Mouse (Mus musculus) heart, postnatal 4 days (tissue): ENCODE measurements around the gene Mapk8ip1. TPM values are rescaled to one million over a fixed set of nuclear protein-coding genes. Genes with fewer than 3 reads are reported as not detected.

Source experiments
- DNase-seq: peaks from one replicate; pipeline ENCODE4 v3.0.0; 2021
- total RNA-seq, 2 experiments: library from RNA; stranded (reverse); gene quantifications; 2 replicates each; pipeline ENCODE4 v1.2.3; 2021

Gene Mapk8ip1
- total RNA-seq, 2 experiments from 2014 or later, result 7.9 to 8.1 TPM

GRCm38 (mm10) chr2:92372767-92373436 is 28.2 kb downstream of the Mapk8ip1 start:
- no peak for DNase-seq

GRCm38 (mm10) chr2:92371971-92372690 is 28.9 kb downstream of the Mapk8ip1 start:
- DNase-seq, result no peak

- DNase-seq, result peak; percentile 43
These were observed 29.9 kb downstream of the Mapk8ip1 start for GRCm38 (mm10) chr2:92370821-92371805.

DNA sequence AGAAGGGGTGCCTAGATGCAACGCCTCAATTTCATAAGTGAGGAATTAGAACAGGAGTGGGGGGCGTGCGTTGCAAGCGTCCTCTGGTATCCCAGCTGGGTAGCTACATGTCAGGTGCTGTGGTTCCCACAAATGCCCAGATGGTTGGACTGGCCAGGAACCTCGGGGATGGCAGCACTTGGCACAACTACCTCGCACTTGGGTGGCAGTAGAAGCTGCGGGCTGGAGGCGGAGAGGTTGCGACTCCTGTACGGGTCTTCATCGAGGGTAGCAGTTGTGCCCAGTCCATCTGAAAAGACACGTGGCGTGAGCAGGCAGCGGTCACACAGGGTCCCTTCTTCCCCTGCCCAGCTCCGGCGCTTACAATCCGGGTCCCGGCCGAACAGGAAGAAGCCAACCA is 30.7 kb downstream of the Mapk8ip1 start:
- no peak for DNase-seq

DNA sequence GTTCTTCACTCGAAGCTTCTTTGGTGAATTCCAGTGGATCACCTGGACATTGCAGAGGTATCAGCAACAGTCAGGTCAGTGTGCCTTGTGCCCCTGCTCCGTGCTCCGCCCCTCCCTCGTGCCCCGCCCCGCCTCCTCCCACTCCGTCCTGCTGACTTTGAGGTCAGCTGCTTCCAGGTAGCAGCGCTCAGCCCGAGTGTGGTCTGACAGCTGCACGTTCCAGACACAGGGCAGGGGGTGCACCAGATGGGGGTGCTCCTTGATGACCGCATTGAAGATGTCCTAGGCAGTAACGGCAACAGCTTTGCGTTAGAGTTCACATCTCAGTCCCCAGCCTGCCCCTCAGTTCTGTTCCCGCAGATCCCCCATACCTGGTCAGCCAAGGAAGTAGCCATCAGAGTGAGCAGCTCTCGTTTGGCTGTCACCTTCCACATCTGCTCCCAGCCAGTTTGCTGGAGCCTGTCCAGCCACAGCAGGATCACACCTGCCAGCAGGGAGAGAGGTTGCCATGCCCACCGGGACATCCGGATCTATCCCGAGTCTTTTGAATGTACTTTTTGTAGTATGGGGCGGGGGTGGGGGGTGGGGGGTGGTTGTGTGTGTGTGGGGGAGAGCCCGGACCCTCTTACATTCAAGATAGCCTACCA is 33.6 kb downstream of the Mapk8ip1 start:
- DNase-seq, result no peak

DNA sequence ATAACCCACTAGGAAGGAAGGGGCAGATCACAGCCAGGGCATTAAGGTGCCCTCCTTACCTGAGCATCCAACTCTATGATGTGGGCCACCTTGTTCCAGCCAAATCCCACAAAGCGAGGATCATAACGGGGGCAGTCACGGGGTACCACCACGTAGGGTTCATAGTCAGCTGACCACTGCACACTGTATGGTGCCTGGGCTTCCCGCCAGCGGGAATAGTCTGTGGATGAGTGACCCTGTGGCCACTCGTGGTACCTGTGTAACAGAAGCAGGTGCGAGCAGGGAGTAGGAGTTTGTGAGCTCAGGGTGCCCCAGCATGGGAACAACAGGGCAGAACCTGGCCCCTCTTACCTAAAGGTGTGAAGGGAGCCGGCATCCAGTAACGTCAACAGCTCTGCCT is 35.5 kb downstream of the Mapk8ip1 start:
- no peak for DNase-seq

- no peak for DNase-seq
These were observed 37.0 kb downstream of the Mapk8ip1 start for GRCm38 (mm10) chr2:92364086-92364485.

GRCm38 (mm10) chr2:92362571-92363228 is 38.4 kb downstream of the Mapk8ip1 start:
- DNase-seq, result no peak

DNA sequence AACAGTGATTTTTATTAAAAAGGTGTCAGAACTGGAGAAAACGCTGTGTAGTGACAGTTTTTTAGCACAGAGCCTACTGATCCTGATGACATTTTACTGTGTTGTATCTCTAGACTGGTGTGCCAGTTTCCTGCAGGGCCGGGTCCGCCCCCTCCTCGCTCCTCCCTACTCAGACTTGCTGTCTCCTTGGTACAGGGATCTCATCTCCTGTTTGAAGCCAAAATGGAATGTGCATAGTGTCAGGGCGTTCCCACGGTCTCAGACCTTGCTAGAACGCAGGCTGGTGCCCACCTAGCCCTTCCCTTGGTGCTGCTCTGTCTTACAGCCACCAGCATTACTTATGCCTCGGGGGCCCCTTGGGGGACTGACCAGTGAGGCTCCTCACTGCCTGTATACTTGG is 39.3 kb downstream of the Mapk8ip1 start:
- no peak for DNase-seq

DNA sequence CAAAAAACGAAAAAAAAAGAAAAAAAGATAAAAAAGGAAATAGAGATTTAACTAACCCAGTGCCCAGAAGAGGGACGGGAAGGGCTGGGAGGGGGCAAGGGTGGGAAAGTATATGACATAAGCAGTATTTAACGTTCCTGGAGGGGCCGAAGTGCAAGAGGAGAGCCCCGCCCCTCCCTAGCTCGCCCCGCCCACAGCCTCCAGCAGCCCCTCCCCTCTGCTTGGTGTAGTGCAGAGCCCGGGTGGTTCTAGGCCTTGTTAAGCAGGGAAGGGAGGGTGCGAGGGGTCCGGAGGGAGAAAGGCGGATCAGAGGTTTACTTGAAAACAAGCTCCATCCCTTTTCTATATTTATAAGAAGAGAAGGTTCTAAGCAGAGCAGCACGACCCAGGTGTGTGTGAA is 40.2 kb downstream of the Mapk8ip1 start:
- no peak for DNase-seq

DNA sequence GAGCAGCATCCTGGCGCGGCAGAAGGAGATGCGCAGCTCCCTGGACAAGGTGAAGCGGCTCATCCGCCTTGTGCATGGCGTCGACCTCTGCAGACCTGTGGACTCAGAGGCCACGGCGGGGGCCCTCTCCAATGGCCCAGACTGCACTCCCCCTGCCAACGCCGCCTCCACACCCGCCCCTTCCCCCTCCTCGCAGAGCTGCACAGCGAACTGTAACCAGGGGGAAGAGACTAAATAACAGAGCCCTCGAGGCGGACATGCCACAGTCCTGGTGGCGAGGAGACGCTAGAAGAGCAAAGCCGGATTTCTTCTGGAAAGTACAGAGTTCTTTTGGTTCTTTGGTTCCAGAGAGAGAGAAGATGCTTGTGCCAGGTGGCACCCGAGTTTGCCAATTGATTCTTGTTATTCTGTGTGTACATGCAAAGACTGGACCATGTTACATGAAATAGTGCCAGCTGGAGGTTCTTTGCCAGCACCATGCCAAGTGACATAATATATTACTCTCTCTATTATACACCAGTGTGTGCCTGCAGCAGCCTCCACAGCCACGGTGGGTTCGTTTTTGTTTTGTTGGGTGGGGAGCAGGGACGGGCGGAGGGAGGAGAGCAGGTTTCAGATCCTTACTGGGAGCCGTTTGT is 40.8 kb downstream of the Mapk8ip1 start:
- no peak for DNase-seq

GRCm38 (mm10) chr2:92359301-92359700 is 41.8 kb downstream of the Mapk8ip1 start:
- no peak for DNase-seq

DNA sequence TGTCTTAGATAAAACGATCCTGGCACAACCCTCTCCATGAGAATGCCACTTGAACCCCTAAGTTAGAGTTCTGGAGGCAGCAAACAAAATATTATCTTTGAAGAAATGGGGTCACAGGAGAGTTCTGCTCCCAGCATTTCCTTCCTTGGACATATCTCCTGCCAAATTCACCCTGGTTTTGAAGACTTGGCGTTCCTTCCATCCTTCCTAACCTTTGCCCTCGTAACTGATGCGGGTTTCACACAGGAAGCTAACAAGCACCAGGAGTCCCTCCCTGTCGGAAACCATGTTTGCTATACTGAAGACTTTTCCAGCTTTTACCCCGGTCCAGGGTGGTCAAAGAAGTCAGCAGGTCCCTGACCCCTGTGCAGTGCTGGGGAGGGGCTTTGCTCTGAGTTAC is 46.8 kb downstream of the Mapk8ip1 start:
- no peak for DNase-seq

DNA sequence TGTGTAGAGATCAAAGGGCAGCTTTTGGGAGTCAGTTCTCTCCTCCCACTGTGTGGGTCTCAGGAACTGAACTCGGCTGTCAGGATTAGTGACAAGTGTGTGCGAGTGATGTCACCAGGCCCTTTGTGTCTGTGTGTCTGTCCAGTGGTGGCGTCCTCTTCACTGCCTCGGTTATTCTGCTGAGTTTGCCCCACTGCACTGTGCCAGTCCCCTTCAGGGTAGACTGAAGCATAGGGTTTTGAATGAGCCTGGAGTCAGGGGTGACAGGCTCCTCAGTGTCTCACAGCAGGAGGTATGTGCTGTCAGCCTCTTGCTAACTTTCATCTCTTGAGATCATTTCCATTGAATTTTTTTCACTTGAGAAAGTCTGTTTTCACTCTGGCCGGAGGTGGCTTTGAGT is 47.7 kb downstream of the Mapk8ip1 start:
- no peak for DNase-seq

- no peak for DNase-seq
These were observed 50.4 kb downstream of the Mapk8ip1 start for GRCm38 (mm10) chr2:92350686-92351085.

DNA sequence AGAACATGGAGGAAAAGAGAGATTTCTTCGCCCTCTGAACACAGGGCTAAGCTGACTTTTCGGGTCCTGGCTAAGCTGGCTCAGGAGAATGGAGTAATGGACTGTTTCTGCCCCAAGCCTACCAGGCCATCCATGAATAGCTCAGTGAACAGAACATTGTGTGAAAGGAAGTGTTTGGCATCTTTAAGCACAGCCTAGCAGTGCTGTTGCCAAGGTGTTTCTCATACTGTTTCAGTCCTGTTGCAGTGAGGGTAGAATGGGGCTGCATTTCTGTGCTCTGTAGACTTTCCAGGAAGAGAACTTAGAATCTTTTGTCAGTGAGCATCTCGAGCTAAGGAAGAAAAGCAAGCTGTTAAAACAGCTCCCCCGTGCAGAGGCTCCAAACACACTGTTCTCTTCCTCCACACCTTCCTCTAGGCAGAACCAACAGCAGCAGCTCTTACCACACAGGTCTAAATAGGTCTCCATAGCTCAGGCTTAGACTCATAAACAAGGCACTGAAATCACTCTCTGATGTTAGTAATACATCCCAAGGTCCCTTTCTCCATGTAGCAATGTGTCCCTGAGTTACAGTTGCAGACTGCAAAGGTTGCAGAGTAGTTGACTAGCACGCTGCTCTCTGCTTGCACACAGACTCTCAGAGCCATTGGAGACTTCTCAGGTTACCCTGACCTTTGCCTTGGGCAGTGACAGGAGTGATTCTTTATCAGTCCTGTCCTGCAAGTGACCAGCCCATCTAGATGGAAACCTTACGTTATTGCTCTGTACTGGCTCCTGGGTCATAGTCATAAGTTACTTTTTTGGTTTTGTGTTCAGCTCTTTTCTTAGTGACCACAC is 51.3 kb downstream of the Mapk8ip1 start:
- DNase-seq, result no peak

- no peak for DNase-seq
These were observed 53.9 kb downstream of the Mapk8ip1 start for GRCm38 (mm10) chr2:92347191-92347590.

GRCm38 (mm10) chr2:92342418-92342817 is 58.6 kb downstream of the Mapk8ip1 start:
- DNase-seq, result no peak
